Mouse (Mus musculus) ovary, postnatal 36 days (tissue): ENCODE results near the gene Mmel1.

Experiments used
- DNase-seq: peaks from one replicate; pipeline ENCODE4 v3.0.0; 2022; ENCODE audit warnings: low spot score, mixed read lengths

Gene Mmel1

DNA sequence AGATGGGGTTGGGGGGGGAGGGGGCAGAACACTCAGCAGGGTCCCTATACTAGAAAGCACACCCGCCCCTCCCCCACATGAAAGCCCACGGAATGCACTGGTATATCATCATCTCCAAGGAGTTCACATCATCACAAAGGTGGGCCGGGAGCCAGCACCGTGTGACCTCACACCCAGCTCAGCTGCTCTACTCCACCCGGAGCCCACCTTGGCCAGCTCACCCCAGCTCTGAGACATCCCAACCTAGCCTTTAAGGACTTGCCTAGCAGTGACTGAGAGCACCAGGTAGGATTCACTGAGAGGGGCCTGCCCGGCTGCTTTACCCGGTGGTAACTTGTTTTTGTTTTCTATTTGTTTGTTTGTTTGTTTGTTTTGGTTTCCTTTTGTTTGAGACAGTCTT is at the start of gene Mmel1:
Gene Mmel1 (plus strand): TSS at position 146 of the 400 bp plus-strand sequence.
- DNase-seq, result no peak

- DNase-seq, result peak; percentile 44
Observed at GRCm38 (mm10) chr4:154825662-154826061, 43.7 kb upstream of the Mmel1 start.

DNA sequence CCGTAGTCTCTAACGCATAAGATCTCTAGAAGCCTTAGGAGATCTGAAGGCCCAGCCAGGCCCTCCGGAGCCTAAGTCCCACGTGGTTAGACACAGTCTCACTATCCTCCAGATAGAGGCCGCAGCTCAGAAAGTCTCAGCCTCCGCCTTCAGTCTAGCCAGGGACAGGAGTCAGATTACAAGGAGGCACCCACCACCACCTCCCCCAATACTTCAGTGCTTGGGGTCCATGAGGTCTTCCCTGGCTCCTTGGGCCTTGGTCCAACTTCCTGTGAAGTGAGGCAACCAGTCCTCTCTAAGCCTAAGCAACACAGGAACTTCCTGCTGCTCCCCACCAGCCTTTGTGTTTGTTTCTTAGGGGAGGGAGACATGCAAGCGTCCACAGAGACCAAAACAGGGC is 43.2 kb upstream of the Mmel1 start:
- no peak for DNase-seq

GRCm38 (mm10) chr4:154827181-154827580 is 42.2 kb upstream of the Mmel1 start:
- no peak for DNase-seq

DNA sequence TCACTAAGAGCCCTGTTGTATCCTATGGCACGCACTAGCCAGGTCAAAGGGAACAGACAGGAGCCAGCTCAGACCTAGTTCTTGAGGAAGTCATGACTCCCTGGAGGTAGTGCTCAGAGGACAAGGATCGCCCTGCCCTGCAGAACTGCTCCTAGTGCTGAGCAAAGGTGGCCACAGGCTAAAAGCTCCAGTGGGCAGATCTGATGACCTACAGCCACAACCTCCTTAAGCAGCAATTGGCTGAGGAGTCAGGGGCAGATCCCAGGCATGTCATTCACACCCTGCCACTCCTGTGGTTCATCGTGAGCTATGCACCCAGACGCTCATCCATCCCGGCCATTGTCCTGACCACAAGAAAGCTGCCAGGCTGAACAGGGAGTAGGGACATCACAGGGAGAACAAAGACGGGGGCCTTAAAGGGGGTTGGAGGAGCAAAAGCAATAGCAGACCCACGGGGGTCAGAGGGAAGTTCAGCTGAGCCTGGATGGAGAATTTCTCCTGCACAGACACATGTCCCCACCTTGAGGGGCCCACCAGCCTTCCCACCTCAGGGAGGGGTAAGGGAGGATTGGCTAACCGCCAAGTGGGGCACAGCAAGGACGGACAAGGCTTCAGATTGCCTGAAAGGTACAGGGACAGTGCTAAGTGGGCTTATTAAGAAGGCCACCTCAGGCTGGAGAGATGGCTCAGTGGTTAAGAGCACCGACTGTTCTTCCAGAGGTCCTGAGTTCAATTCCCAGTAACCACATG is 41.3 kb upstream of the Mmel1 start:
- DNase-seq, result no peak

DNA sequence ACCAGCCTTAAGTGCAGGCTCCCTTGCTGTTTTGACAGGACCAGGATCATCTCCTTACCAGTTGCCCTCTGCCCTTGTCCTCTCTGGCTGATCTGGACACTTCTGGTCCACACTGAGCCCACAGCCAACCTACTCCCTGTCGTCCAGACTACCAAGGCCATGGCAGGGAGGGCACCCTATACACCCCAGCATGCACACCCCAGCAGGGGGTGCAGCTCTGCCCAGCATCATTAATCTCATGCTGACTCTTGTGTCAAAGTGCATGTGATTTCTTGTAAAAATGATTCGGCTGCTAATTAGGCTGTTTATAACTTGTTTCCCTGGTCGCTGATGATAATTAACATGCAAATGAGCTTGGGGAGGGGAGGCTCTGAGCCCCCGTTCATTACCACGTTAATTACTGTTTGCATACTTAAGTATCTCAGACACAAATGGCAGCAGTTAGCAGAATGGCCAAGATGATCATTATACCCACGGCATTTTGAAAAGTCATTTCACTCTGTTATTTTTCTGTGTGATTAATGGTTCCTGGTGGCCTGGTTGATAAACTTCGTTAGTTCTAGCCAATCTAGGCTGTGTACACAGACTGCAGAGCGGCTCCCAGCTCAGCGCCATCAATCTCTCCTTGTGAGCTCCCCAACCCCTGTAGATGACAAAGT is 37.3 kb upstream of the Mmel1 start:
- DNase-seq, result no peak

DNA sequence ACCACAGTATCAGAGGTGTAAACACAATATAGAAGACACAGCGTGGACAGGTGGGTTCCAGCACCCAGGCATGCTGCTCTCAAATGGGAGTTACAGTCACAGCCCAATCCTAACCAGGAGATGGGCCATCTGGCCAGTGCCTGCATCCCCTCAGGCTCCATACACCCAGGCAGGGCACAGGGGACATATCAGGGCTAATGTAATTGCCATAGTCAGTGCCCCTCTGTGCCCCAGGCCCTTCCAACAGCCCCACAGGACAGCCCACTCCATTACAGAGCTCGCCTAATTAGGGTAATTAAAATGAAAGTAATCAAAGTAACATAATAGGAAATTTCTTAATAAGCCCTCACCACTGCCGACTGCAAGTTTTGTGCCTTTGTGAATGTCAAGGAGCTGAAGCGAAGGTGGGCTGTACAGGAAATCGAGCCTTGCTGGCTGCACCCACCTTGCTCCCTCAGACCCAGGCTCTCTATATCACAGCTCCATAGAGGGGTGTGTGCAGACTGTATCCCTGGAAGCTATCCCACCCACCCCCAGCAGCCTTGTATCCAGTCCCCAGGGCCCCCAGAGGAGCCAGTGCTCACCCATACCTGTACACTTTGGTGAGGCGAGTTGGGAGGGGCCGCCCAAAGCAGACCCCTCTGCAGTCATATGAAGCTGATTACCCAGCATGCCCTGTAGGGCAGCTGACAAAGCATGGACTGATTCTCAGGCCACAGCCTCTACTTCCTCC is 33.0 kb upstream of the Mmel1 start:
- no peak for DNase-seq

DNA sequence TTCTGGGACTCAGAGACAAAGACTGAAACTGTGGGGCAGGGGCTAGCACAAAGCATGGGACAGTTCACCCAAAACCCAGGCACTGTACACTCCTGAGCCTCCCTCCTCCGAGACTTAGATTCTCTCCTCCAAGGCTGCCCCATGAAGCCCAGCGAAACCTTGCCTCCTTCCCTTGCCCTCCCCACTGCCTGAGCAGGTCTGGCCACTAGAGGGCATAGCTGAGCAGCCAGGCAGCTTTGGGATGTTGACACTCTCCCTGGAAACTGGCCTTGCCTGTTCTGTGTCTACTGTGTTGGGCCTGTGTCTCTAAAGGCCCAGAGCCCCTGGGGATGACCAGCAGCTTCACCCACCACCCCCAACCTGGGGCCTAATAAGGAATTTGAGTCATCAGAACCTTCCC is 32.2 kb upstream of the Mmel1 start, which contains the start of gene Ttc34:
Gene Ttc34 (plus strand): TSS at position 290 of the 400 bp plus-strand sequence.
- DNase-seq, result peak; percentile 72

DNA sequence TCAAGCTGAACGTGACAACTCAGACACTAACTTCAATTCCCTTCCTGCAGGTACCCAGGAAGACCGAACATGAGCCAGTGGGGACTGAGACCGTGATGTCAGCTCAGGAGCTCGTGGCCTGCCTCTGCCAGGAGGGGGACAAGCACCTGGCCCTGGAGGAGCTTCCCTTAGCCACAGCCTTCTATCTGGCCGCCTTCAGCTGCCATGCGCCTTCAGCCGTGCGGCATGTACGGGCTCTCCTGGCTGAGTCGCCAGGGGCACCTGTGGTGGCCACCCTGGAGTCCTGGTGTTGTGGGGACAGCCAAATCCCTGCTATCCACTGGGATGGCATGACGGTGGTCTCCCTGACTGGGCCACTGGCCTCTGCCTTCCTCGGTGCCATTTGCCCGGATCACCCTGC is 30.6 kb upstream of the Mmel1 start:
- no peak for DNase-seq

- no peak for DNase-seq
Observed at GRCm38 (mm10) chr4:154839406-154839805, 30.0 kb upstream of the Mmel1 start.

- DNase-seq, result no peak
Observed at GRCm38 (mm10) chr4:154852696-154853095, 16.7 kb upstream of the Mmel1 start.

DNA sequence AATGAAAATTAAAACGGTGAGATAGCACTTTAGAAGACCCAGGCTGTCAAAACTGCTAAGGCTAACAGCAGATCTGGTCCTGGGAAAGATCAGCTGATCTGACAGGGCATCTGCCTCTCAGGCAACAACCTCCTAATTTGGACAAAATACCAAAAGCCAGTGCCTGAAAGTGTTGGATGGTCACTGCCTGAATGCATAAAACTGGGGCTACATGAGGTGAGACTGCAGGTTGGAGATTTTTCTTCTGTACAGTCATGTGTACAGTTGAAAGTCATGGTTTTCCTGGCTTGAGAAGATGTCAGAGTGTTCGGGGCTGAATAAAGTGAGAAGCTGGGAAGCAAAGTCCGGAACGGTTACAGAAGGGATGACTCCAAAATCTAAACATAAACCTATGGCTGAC is 15.5 kb upstream of the Mmel1 start:
- no peak for DNase-seq

DNA sequence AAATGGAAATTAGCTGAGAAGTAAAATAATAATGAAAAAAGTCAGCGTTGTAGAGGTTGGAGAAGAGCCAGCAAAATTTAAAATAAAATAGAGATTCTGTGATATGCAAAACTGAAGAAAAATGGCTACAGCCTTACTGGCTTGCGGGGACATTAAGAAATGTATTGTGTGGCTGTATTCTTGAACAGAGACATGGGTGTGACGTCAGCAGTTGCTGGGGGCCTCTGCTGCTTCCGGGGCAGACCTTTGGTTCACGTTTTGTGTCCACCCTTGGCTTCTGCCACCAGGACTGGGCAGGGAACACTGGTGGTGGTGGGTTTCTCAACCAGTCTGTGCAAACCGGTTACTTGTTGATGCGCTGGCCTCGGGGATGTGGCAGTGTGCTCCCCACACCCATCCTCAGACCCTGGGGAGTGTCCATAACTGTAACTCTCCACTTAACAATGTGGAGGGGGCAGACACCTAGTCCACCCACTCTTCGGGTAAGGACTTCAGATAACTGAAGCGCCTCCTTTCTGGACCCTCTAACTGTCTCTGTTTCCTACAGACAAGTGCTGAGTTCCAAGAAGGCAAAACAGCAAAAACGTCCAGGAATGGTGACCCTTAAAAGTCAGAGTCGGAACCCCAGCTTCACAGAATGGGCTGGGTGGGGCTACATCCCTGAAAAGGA is 14.6 kb upstream of the Mmel1 start:
- no peak for DNase-seq

DNA sequence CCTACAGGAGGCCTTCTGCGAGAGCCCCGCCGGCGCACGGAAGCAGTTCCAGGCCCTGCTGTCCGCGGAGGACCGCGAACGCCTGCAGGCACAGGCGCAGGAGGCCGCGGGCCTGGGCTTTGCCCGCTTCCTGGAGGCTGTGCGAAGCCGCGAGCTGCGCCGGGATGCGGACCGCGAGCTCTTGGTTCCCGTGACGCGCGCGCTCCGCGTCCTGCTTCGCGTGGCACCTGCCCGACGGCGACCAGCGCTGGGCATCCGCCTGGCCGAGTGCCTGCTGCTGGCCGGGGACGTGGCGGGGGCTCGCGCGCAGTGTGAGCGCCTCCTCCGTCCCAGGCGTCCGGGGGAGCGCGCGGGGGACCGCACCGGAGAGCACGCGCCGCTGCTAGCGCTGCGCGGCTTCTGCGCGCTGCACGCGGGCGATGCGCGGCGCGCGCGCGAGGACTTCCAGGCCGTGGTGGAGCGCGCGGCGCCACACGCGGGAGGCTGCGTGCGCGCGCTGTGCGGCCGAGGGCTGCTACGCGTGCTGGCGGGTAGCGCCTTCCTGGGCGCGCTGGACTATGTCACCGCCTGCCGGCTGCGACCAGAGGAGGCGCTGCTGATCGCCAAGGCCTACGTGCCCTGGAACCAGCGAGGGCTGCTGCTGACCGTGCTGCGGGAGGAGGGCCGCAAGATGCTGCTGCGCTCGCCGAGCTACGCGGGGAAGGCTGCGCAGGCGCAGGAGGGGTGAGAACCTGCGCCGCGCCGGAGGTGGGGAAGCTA is 13.5 kb upstream of the Mmel1 start:
- peak; percentile 83 for DNase-seq

DNA sequence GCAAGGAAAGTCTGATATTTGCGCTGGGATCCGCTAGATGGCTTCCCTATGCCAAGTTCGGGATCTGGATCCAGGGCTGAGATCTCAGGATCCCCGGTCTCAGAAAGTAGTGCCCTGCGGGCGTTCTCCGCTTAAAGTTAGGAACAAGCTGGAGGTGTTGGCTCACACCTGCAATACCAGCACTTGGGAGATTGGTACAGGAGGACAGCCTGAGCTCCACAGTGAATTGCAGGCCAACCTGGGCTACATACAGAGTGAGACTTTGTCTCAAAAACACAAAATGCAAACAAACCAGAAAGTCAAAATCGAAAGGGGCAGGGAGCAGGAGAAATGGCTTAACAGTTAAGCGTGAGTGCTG is 12.9 kb upstream of the Mmel1 start:
- DNase-seq, result no peak

DNA sequence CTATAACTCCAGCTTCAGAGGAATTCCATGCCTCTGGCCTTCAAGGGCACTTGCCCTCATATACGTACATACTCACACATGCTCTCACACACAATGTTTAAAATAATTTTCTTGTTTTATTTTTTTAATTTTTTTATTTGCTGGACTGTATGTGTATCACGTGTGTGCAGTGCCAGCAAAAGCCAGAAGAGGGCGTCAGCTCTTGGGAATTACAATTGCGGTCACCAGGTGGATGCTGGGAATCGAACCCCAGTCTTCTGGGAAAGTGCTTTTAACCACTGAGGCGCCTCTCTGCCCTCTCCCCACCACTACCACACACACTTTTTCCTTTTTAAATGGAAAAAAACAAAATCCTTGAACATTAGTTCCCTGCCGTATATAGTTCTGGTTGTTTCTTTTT is 12.5 kb upstream of the Mmel1 start:
- DNase-seq, result no peak

GRCm38 (mm10) chr4:154857366-154858240 is 11.8 kb upstream of the Mmel1 start:
- no peak for DNase-seq

DNA sequence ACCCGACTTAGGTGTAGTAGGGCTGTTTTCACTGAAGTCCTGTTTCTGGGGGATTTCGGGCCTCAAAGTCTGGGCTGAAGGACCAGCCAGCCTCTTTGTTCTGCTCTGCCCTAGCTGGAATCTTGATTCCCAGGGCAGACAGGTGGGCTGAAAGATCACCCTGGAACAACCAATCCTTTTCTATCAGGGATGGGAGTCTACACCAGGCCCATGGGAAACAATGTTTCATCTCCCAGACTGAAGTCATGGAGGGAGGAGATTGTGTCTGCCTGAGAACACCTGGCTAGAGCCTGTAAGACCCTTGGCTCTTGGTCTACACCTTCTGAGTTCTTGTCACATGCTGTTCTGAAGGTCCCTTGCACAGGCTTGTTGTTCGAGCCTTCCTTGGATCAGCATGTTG is 10.8 kb upstream of the Mmel1 start:
- DNase-seq, result no peak

DNA sequence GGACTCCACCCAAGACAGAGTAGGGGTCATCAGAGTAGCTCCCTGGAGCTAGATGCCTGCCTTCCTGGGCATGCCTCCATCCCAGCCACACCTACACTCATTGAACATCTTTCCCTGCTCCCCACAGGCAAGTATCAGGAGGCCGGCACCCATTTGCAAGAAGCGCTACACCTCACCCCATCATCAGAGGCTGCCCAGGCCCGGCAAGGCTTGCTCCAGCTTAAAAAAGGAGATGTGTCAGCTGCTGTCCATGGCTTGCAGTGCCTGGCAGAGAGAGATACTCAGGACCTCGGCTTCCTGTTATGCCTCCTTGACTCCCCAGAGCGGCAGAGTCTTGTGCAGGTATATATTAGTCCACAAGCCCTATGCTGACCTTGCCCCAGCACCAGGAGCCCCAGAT is 7.4 kb upstream of the Mmel1 start:
- DNase-seq, result no peak

GRCm38 (mm10) chr4:154863436-154863935 is 5.9 kb upstream of the Mmel1 start:
- no peak for DNase-seq
